Mouse (Mus musculus) forebrain, embryonic 10.5 days (tissue): ENCODE measurements around the gene Ksr2. TPM values are rescaled to one million over a fixed set of nuclear protein-coding genes. Genes with fewer than 3 reads are reported as not detected.
A peak's percentile ranks its signal among the peaks of the same experiment; 100 is the strongest.

Experiments used
- DNase-seq: peaks from one replicate; pipeline ENCODE4 v3.0.0-alpha.2; 2017; ENCODE audit warnings: low spot score; ENCODE audit errors: extremely low spot score
- H3K27ac ChIP-seq: fragments of 300-500 bp; sonication (generic); 2 replicates; pipeline ENCODE4 v1.5.1; 2016; ENCODE audit warnings: mild to moderate bottlenecking
- H3K27me3 ChIP-seq: fragments of 300-500 bp; sonication (generic); 2 replicates; pipeline ENCODE4 v1.6.1; 2016; ENCODE audit warnings: mild to moderate bottlenecking; ENCODE audit not compliant: poor library complexity, severe bottlenecking
- H3K36me3 ChIP-seq: fragments of 300-500 bp; sonication (generic); replicated peaks from 2 replicates; pipeline ENCODE4 v1.6.1; 2016; ENCODE audit warnings: mild to moderate bottlenecking, moderate library complexity
- H3K4me1 ChIP-seq: fragments of 300-500 bp; sonication (generic); 2 replicates; pipeline ENCODE4 v1.6.1; 2016
- H3K4me3 ChIP-seq: fragments of 300-500 bp; sonication (generic); 2 replicates; pipeline ENCODE4 v1.5.1; 2016; ENCODE audit warnings: mild to moderate bottlenecking, moderate library complexity
- H3K9me3 ChIP-seq: fragments of 300-500 bp; sonication (generic); 2 replicates; pipeline ENCODE4 v1.6.1; 2016; ENCODE audit warnings: mild to moderate bottlenecking, moderate library complexity
- WGBS: fragments of 180-500 bp; shearing (Covaris S2); methylation state at CpG from one replicate; pipeline ENCODE4 v1.1.7; 2016; 5-methylcytosine and 5-hydroxymethylcytosine counted together
- polyA plus RNA-seq: library from polyadenylated mRNA; unstranded; fragments of >200 nt; fragmentation: Nextera tagmentation; extraction: Ambion mirVana; gene quantifications from 2 replicates; pipeline ENCODE4 v1.2.1, GENCODE M21; 2016

Ksr2 gene
- polyA plus RNA-seq, 1 experiment from 2014 or later = 0.40 TPM

DNA sequence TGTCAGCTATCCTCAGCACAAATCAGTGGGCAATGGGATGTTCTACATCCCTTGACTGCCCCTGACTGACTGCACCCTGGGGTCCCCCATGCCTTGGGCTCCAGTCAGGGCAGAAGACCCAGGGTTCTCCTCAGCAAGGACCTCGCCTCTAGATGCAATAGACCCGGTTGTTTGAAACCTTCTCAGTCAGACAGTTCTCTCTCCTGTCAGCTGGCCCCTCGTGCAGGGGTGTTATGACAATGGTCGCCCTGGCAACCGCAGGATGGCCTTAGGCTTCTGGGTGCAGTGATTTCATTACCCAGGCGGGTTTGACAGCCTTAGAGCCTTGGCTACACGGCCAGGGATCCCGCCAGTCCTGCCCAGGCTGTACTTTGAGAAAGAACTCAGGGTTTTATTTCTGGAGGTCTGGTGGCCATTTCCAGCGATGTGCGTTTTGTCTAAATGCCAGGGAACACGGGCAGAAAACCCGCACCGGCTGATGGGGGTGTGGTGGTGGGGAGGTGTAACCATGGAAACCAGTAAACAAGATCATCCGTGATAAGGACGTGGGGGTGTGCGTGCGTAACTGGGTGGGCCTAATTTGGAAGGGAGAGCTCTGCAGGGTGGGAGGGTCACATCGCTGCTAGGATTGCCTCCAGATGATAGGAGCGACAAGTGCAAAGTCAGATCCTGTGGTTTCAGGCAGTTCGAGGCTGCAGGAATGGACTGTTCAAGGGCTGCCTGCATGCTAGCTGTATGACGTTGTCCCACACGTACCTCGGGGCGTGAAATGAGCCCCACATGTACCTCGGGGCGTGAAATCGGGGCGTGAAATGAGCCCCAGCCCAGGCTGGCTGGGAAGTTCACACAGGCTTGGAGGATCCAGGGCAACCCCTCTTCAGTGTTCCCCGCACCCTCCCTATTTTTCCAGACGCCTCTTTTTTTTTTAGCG lies 79.4 kb downstream of the Ksr2 start:
- Histone ChIP-seq H3K27me3 (no peaks in the 10 kb centered on the region), H3K4me3 (peak overlapping the region; percentile 41), H3K4me1 (peaks cover 16% of the 10 kb centered on the region), H3K9me3 (no peaks in the 10 kb centered on the region), H3K36me3 (no peaks in the 10 kb centered on the region), H3K27ac (peak overlapping the region; percentile 53)
- WGBS = 25% methylated on average over 31 of the region's 31 CpGs
- DNase-seq = peak; percentile 82

GRCm38 (mm10) chr5:117493947-117494346 lies 80.1 kb downstream of the Ksr2 start:
- no peaks in the 10 kb centered on the region for H3K9me3 ChIP-seq
- 39% methylated on average over 7 of the region's 7 CpGs for WGBS
- H3K36me3 ChIP-seq = no peaks in the 10 kb centered on the region
- H3K4me3 ChIP-seq = no peak overlapping the region; the same call in 1 of the 2 replicates
- H3K27ac ChIP-seq = no peak overlapping the region
- no peaks in the 10 kb centered on the region for H3K27me3 ChIP-seq
- peaks cover 16% of the 10 kb centered on the region for H3K4me1 ChIP-seq
- peak; percentile 71 for DNase-seq

GRCm38 (mm10) chr5:117497084-117497483 lies 83.3 kb downstream of the Ksr2 start:
- 67% methylated on average over 21 of the region's 21 CpGs for WGBS
- no peaks in the 10 kb centered on the region; the same call in 1 of the 2 replicates for H3K9me3 ChIP-seq
- H3K36me3 ChIP-seq = no peaks in the 10 kb centered on the region
- peaks cover 16% of the 10 kb centered on the region for H3K4me1 ChIP-seq
- H3K4me3 ChIP-seq = no peak overlapping the region
- no peak for DNase-seq
- H3K27me3 ChIP-seq = no peaks in the 10 kb centered on the region
- no peak overlapping the region for H3K27ac ChIP-seq

DNA sequence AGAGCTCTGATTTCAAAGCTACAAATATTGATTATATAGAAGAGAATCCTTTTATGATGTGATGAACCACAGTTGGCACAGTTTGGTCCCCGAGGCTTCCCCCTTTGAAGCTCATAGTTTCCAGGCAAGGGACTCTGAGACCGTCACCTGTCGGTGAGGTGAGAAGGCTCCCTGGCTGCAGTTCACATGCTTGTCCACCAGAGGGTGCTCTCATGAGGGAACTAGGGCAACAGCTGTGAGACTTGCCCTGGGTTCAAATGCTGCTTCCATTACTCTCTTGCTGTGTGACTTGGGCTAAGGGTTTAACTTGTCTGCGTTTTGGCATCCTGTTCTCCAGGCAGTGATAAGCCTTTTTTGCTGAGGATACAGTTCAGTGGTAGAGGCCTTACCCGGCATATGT lies 88.8 kb downstream of the Ksr2 start:
- H3K27me3 ChIP-seq = no peaks in the 10 kb centered on the region
- WGBS = 85% methylated on average over 5 of the region's 5 CpGs
- no peak overlapping the region for H3K27ac ChIP-seq
- no peaks in the 10 kb centered on the region for H3K4me1 ChIP-seq
- H3K36me3 ChIP-seq = no peaks in the 10 kb centered on the region
- DNase-seq = no peak
- no peaks in the 10 kb centered on the region; the same call in 1 of the 2 replicates for H3K9me3 ChIP-seq
- H3K4me3 ChIP-seq = no peak overlapping the region

DNA sequence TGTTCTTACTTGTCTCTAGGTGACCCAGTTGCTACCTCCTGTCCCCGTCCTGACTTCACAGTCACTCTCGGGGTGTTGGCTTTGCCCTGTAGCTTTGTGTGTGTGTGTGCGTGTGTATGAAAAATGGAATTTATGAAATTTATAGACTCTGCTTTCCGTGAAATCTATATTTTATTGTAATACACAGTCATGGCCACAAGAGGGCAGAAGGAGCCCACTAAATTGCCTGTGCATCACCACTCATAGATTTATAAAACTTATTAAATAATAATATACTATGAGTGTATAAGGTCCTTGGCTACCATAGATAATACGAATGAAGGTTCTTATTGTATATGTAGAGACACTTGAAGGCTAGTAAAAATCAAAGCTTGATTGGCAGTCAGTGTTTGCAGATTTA lies 90.6 kb downstream of the Ksr2 start:
- no peak for DNase-seq
- H3K27me3 ChIP-seq = no peaks in the 10 kb centered on the region
- H3K4me3 ChIP-seq = no peak overlapping the region
- peaks cover 1% of the 10 kb centered on the region; the same call in 1 of the 2 replicates for H3K4me1 ChIP-seq
- H3K9me3 ChIP-seq = no peaks in the 10 kb centered on the region; the same call in 1 of the 2 replicates
- no peak overlapping the region for H3K27ac ChIP-seq
- H3K36me3 ChIP-seq = no peaks in the 10 kb centered on the region
- 95% methylated on average over 5 of the region's 5 CpGs for WGBS

GRCm38 (mm10) chr5:117505204-117505603 lies 91.4 kb downstream of the Ksr2 start:
- peaks cover 9% of the 10 kb centered on the region for H3K4me1 ChIP-seq
- H3K27ac ChIP-seq = no peak overlapping the region
- 73% methylated on average over 10 of the region's 10 CpGs for WGBS
- no peaks in the 10 kb centered on the region; the same call in 1 of the 2 replicates for H3K9me3 ChIP-seq
- H3K36me3 ChIP-seq = no peaks in the 10 kb centered on the region
- no peak overlapping the region for H3K4me3 ChIP-seq
- no peaks in the 10 kb centered on the region for H3K27me3 ChIP-seq
- DNase-seq = peak; percentile 70

- Histone ChIP-seq H3K4me3 (no peak overlapping the region), H3K27me3 (no peaks in the 10 kb centered on the region), H3K27ac (no peak overlapping the region), H3K9me3 (no peaks in the 10 kb centered on the region; the same call in 1 of the 2 replicates), H3K36me3 (no peaks in the 10 kb centered on the region), H3K4me1 (peaks cover 10% of the 10 kb centered on the region)
- DNase-seq = no peak
- WGBS = 88% methylated on average over 7 of the region's 7 CpGs
These were observed 92.0 kb downstream of the Ksr2 start for GRCm38 (mm10) chr5:117505769-117506168.

DNA sequence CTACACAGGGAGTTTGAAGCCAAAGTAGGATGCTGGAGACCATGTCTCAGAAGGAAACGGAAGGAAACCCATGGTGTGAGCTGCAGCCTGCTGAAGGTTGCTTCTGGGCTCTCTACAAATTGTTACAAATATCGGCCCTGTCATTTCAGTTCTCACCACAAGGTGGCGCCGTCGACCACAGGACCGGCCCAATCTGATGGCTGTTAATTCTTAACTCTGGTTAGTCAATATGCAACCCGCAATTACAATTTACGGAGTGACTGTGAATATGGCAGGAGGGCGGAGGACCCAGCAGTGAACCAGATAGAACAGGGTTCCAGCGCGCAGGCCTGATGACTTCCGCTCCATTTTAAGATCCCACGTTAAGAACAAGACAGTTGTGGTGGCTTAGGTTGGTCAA lies 92.6 kb downstream of the Ksr2 start:
- WGBS = 41% methylated on average over 13 of the region's 13 CpGs
- H3K9me3 ChIP-seq = no peaks in the 10 kb centered on the region; the same call in 1 of the 2 replicates

GRCm38 (mm10) chr5:117509511-117510375 lies 95.9 kb downstream of the Ksr2 start:
- peak; percentile 67 for DNase-seq
- Histone ChIP-seq H3K4me3 (peak overlapping the region; percentile 14; the same call in 1 of the 2 replicates), H3K9me3 (no peaks in the 10 kb centered on the region), H3K4me1 (peaks cover 17% of the 10 kb centered on the region), H3K36me3 (no peaks in the 10 kb centered on the region), H3K27ac (0 out of 2 replicates have a peak overlapping the region, but pooled peaks have one; percentile 56), H3K27me3 (no peaks in the 10 kb centered on the region)
- 42% methylated on average over 22 of the region's 22 CpGs for WGBS

More for the DNA sequence above, 92.6 kb downstream of the Ksr2 start:
- Histone ChIP-seq H3K4me1 (peaks cover 17% of the 10 kb centered on the region), H3K27ac (no peak overlapping the region), H3K4me3 (no peak overlapping the region), H3K27me3 (no peaks in the 10 kb centered on the region), H3K36me3 (no peaks in the 10 kb centered on the region)
- DNase-seq = peak; percentile 64

- WGBS = 86% methylated on average over 10 of the region's 10 CpGs
- Histone ChIP-seq H3K27ac (peak overlapping the region; percentile 25; the same call in 1 of the 2 replicates), H3K36me3 (no peaks in the 10 kb centered on the region), H3K4me3 (no peak overlapping the region), H3K27me3 (no peaks in the 10 kb centered on the region), H3K4me1 (peaks cover 17% of the 10 kb centered on the region), H3K9me3 (no peaks in the 10 kb centered on the region)
- no peak for DNase-seq
These were observed 97.1 kb downstream of the Ksr2 start for GRCm38 (mm10) chr5:117510864-117511263.

- no peak overlapping the region for H3K27ac ChIP-seq
- no peaks in the 10 kb centered on the region for H3K27me3 ChIP-seq
- H3K4me1 ChIP-seq = peaks cover 8% of the 10 kb centered on the region
- 93% methylated on average over 12 of the region's 12 CpGs for WGBS
- H3K9me3 ChIP-seq = no peaks in the 10 kb centered on the region
- no peak overlapping the region for H3K4me3 ChIP-seq
- no peaks in the 10 kb centered on the region for H3K36me3 ChIP-seq
- no peak for DNase-seq
These were observed 101.6 kb downstream of the Ksr2 start for GRCm38 (mm10) chr5:117515396-117515795.

GRCm38 (mm10) chr5:117515861-117516260 lies 102.1 kb downstream of the Ksr2 start:
- H3K27me3 ChIP-seq = no peaks in the 10 kb centered on the region
- no peak for DNase-seq
- no peak overlapping the region for H3K4me3 ChIP-seq
- no peaks in the 10 kb centered on the region for H3K9me3 ChIP-seq
- no peaks in the 10 kb centered on the region for H3K36me3 ChIP-seq
- 72% methylated on average over 7 of the region's 7 CpGs for WGBS
- H3K27ac ChIP-seq = no peak overlapping the region
- H3K4me1 ChIP-seq = peaks cover 5% of the 10 kb centered on the region
